Mouse (Mus musculus): ENCODE measurements around the gene Ado.

- TF ChIP-seq EP300 (IDR thresholded peaks at IDR 0.05; ENCODE audit: low read depth), result no peak
- no peak for TF ChIP-seq CTCF (IDR thresholded peaks at IDR 0.05; ENCODE audit: low read depth)
These were observed 13.5 kb downstream of the Ado start, which contains the start of gene Egr2 for GRCm38 (mm10) chr10:67535256-67535655.
